Comparison of ENCODE assay signal across 9 mouse cellular contexts in genomic region chr4:105316478-105317206, GRCm38 (mm10).
DNase-seq lines count a peak whose midpoint lies in the region; ATAC-seq and TF ChIP-seq lines count a peak whose summit lies in the region.
"Had no signal": no experiment of that assay in that cellular context is flagged by ENCODE, and none has a peak within 500 bp of the region (broad histone marks: within the 10 kb centered on the region; RNA-seq: fewer than 3 reads in every experiment).

No protein-coding gene starts in this region.

- H3K36me3 ChIP-seq in heart, embryonic 12.5 days, result no peaks in the 10 kb centered on the region
- no peaks in the 10 kb centered on the region for H3K36me3 ChIP-seq in ES-Bruce4 (ENCODE audit: control insufficient read depth, insufficient read depth, low read length, poor library complexity, severe bottlenecking)
- H3K36me3 ChIP-seq in hindbrain, embryonic 10.5 days, result no peaks in the 10 kb centered on the region
- H3K36me3 ChIP-seq: lung, embryonic 15.5 days had no signal

- peaks cover 16% of the 10 kb centered on the region for H3K4me1 ChIP-seq in heart, embryonic 12.5 days (replicated peaks)
- H3K4me1 ChIP-seq in ES-Bruce4 (ENCODE audit: control insufficient read depth, insufficient read depth, low read length), result no peaks in the 10 kb centered on the region
- H3K4me1 ChIP-seq in cortical plate, adult 2 months (ENCODE audit: control insufficient read depth, insufficient read depth, low read length), result no peaks in the 10 kb centered on the region
- H3K4me1 ChIP-seq in hindbrain, embryonic 10.5 days (replicated peaks), result peaks cover 9% of the 10 kb centered on the region

- H3K27ac ChIP-seq in heart, embryonic 12.5 days (ENCODE audit: poor library complexity, severe bottlenecking), result no peak overlapping the region
- no peak overlapping the region for H3K27ac ChIP-seq in ES-Bruce4 (ENCODE audit: insufficient read depth, low read length)
- H3K27ac ChIP-seq in cortical plate, adult 2 months (ENCODE audit: insufficient read depth, low read length), result no peak overlapping the region
- H3K27ac ChIP-seq in hindbrain, embryonic 10.5 days, result no peak overlapping the region
- H3K27ac ChIP-seq: lung, embryonic 15.5 days had no signal

- ATAC-seq in heart, embryonic 12.5 days (ENCODE audit: insufficient number of reproducible peaks, low FRiP score), result no peak

- 66% methylated on average over 12 of the region's 12 CpGs for WGBS in heart, embryonic 12.5 days
- WGBS in hindbrain, embryonic 10.5 days, result 84% methylated on average over 12 of the region's 12 CpGs

- DNase-seq in heart, adult 11 months, result peak; percentile 95
- peak; percentile 35 to 54 for DNase-seq in lung, postnatal 4 days
- DNase-seq in thymus, postnatal 25 days, result peak; percentile 62
- no peak for DNase-seq in hindbrain, embryonic 10.5 days (ENCODE audit: low spot score)
- DNase-seq in right cerebral cortex, postnatal 25 days, result no peak

- H3K9me3 ChIP-seq in heart, embryonic 12.5 days (replicated peaks), result 0 out of 2 replicates have a peak, but pooled peaks cover 2% of the 10 kb centered on the region
- no peaks in the 10 kb centered on the region for H3K9me3 ChIP-seq in ES-Bruce4 (replicated peaks; ENCODE audit: control insufficient read depth, insufficient read depth, low read length, poor library complexity, severe bottlenecking)
- H3K9me3 ChIP-seq in hindbrain, embryonic 10.5 days, result no peaks in the 10 kb centered on the region
- H3K9me3 ChIP-seq: lung, embryonic 15.5 days had no signal

- H3K4me2 ChIP-seq in heart, embryonic 12.5 days, result no peak overlapping the region
- H3K4me2 ChIP-seq: lung, embryonic 15.5 days had no signal

- TF ChIP-seq POLR2A in ES-Bruce4 (IDR thresholded peaks at IDR 0.05; ENCODE audit: insufficient read depth, low read length), result no peak
- no peak for TF ChIP-seq POLR2A in cortical plate, adult 2 months (IDR thresholded peaks at IDR 0.05; ENCODE audit: extremely low read depth, insufficient read depth, low read length)

- no peaks in the 10 kb centered on the region for H3K27me3 ChIP-seq in heart, embryonic 12.5 days (replicated peaks)
- H3K27me3 ChIP-seq in ES-Bruce4 (ENCODE audit: control insufficient read depth, insufficient read depth, low read length, poor library complexity, severe bottlenecking), result no peaks in the 10 kb centered on the region
- H3K27me3 ChIP-seq in hindbrain, embryonic 10.5 days (ENCODE audit: insufficient read depth, poor library complexity, severe bottlenecking), result no peaks in the 10 kb centered on the region
- H3K27me3 ChIP-seq: lung, embryonic 15.5 days had no signal

- peak; percentile 68 for TF ChIP-seq CTCF in ES-Bruce4 (IDR thresholded peaks at IDR 0.05; ENCODE audit: low read depth, low read length)
- peak; percentile 27; the same call in 1 of the 2 replicates for TF ChIP-seq CTCF in cortical plate, adult 2 months (IDR thresholded peaks at IDR 0.05; ENCODE audit: extremely low read depth, insufficient read depth, low read length)

- no peak overlapping the region for H3K4me3 ChIP-seq in heart, embryonic 12.5 days
- no peak overlapping the region for H3K4me3 ChIP-seq in ES-Bruce4 (ENCODE audit: low read depth, low read length)
- H3K4me3 ChIP-seq in cortical plate, adult 2 months (ENCODE audit: insufficient read depth, low read length), result no peak overlapping the region
- H3K4me3 ChIP-seq in hindbrain, embryonic 10.5 days, result no peak overlapping the region
- H3K4me3 ChIP-seq: lung, embryonic 15.5 days had no signal

- TF ChIP-seq EP300 in ES-Bruce4 (IDR thresholded peaks at IDR 0.05; ENCODE audit: insufficient read depth, low read depth, low read length), result no peak

- H3K9ac ChIP-seq in heart, embryonic 12.5 days, result no peak overlapping the region
- no peak overlapping the region for H3K9ac ChIP-seq in ES-Bruce4 (ENCODE audit: low read depth, poor library complexity, severe bottlenecking)
- H3K9ac ChIP-seq: lung, embryonic 15.5 days had no signal

Comparison
In these comparisons a context has a peak if more than half of its experiments do, and no peak if none do; other contexts are left out.
1. DNase-seq: peak in heart, adult 11 months (single experiment), lung, postnatal 4 days (2 of 2) and thymus, postnatal 25 days (single experiment); none in hindbrain, embryonic 10.5 days (single experiment) and right cerebral cortex, postnatal 25 days (single experiment).